Mouse (Mus musculus) small intestine, adult 2 months (tissue): ENCODE results near the gene Hnf1a.
A peak's percentile ranks its signal among the peaks of the same experiment; 100 is the strongest.

Experiments
- CTCF ChIP-seq: fragments of 200-500 bp; IDR thresholded peaks from 2 replicates; pipeline ENCODE4 v1.5.1; 2012; ENCODE audit warnings: low read depth, mild to moderate bottlenecking, control low read depth, inconsistent platforms, low read length, moderate library complexity, mixed read lengths; ENCODE audit not compliant: insufficient replicate concordance, insufficient read length; ENCODE audit errors: extremely low read depth
- POLR2A ChIP-seq: fragments of 200-500 bp; IDR thresholded peaks from 2 replicates; pipeline ENCODE4 v1.6.1; 2012; ENCODE audit warnings: low read depth, mild to moderate bottlenecking, control low read depth, inconsistent platforms, low read length, moderate library complexity

GRCm38 (mm10) chr5:114942074-114942765 lies 28.7 kb downstream of the Hnf1a start, which contains the start of gene 2210016L21Rik:
- peak; percentile 81; the same call in 1 of the 2 replicates for TF ChIP-seq POLR2A
- no peak for TF ChIP-seq CTCF
